Mouse (Mus musculus): ENCODE results near the gene Msl1. TPM values are rescaled to one million over a fixed set of nuclear protein-coding genes. Genes with fewer than 3 reads are reported as not detected.

Msl1 gene
- 26.7 TPM for polyA plus RNA-seq (2017; shearing (Covaris generic))

GRCm38 (mm10) chr11:98795015-98795713 is at the start of gene Msl1:
Gene Msl1, plus strand, starts transcription at chr11:98795516.

GRCm38 (mm10) chr11:98774582-98775347 is 20.6 kb upstream of the Msl1 start, which contains the start of gene Nr1d1:
Gene Nr1d1, minus strand, starts transcription at chr11:98775333.

DNA sequence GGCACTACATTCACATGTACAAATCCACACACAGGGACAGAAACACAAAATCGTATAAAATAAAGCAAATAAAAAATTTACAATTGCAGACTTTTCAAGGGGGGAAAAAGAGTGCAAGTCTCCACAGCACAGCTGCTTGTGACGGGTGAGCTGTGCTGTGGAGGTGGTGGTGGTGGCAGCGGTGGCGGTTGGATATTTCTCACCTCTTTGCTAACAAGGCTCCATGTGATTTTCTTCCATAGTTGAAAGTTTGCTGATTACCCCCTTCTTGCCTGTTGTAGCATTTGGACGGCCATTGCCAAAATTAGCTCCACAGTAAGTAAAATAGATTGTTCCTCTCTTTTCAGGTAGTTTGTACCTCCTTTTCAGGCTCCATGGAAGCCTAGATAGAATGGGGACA is 9.3 kb downstream of the Msl1 start, which contains the start of gene Casc3:
Gene Casc3, plus strand, starts transcription at position 301 of the 400 bp plus-strand sequence.

GRCm38 (mm10) chr11:98836651-98837141 is 41.4 kb downstream of the Msl1 start, which contains the start of gene Rapgefl1:
Gene Rapgefl1, plus strand, starts transcription at chr11:98836785.

Other genes with a start within 250 kb of the Msl1 start
- gene Ikzf3, start 249.5 kb upstream of the Msl1 start, polyA plus RNA-seq (2017; shearing (Covaris generic)): 48.5 TPM
- 1.5 TPM for gene Zpbp2, start 244.4 kb upstream of the Msl1 start, polyA plus RNA-seq (2017; shearing (Covaris generic))
- 44.0 TPM for gene Ormdl3, start 208.1 kb upstream of the Msl1 start, polyA plus RNA-seq (2017; shearing (Covaris generic))
- gene Lrrc3c, start 197.2 kb upstream of the Msl1 start, polyA plus RNA-seq (2017; shearing (Covaris generic)): not detected
- gene Gm12355, start 169.9 kb upstream of the Msl1 start, polyA plus RNA-seq (2017; shearing (Covaris generic)): 1.8 TPM
- gene Gsdma3, start 169.2 kb upstream of the Msl1 start, polyA plus RNA-seq (2017; shearing (Covaris generic)): not detected
- gene Gsdma2, start 148.8 kb upstream of the Msl1 start, polyA plus RNA-seq (2017; shearing (Covaris generic)): not detected
- not detected for gene Gsdma, start 131.2 kb upstream of the Msl1 start, polyA plus RNA-seq (2017; shearing (Covaris generic))
- 125 TPM for gene Psmd3, start 113.0 kb upstream of the Msl1 start, polyA plus RNA-seq (2017; shearing (Covaris generic))
- gene Csf3, start 94.3 kb upstream of the Msl1 start, polyA plus RNA-seq (2017; shearing (Covaris generic)): not detected
- 45.6 TPM for gene Med24, start 66.1 kb upstream of the Msl1 start, polyA plus RNA-seq (2017; shearing (Covaris generic))
- gene Thra, start 54.9 kb upstream of the Msl1 start, polyA plus RNA-seq (2017; shearing (Covaris generic)): 8.2 TPM
- gene Nr1d1, start 20.2 kb upstream of the Msl1 start, polyA plus RNA-seq (2017; shearing (Covaris generic)): 3.0 TPM
- 124 TPM for gene Casc3, start 9.4 kb downstream of the Msl1 start, polyA plus RNA-seq (2017; shearing (Covaris generic))
- gene Rapgefl1, start 41.3 kb downstream of the Msl1 start, polyA plus RNA-seq (2017; shearing (Covaris generic)): not detected
- 4.3 TPM for gene Wipf2, start 68.1 kb downstream of the Msl1 start, polyA plus RNA-seq (2017; shearing (Covaris generic))
- 0.52 TPM for gene Cdc6, start 112.3 kb downstream of the Msl1 start, polyA plus RNA-seq (2017; shearing (Covaris generic))
- gene Rara, start 132.3 kb downstream of the Msl1 start, polyA plus RNA-seq (2017; shearing (Covaris generic)): 35.0 TPM
- gene Gjd3, start 187.5 kb downstream of the Msl1 start, polyA plus RNA-seq (2017; shearing (Covaris generic)): 0.42 TPM
- gene Top2a, start 228.7 kb downstream of the Msl1 start, polyA plus RNA-seq (2017; shearing (Covaris generic)): 4.5 TPM
- 1,235 TPM for gene Igfbp4, start 245.7 kb downstream of the Msl1 start, polyA plus RNA-seq (2017; shearing (Covaris generic))